10 mouse cellular contexts compared by ENCODE assay signal in the genomic region with DNA sequence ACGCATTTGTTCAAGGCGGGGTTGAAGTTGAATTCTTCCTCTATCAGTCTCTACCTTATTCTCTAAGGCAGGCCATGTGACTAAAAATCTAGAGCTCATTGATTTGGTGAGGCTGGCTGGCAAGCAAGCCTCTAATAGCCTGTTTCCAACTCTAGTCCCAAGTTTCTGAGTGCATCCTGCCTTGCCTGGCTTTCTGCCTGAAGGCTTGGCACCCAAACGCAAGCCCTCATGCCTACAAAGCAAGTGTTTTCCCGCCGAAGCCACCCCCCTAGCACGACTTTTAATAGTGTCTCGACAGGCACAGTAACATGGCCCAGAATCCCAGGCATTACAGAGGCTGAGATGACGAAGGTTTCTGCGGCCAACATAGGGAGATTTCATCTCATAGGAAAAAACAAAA. TPM values are rescaled to one million over a fixed set of nuclear protein-coding genes. Genes with fewer than 3 reads are reported as not detected.
DNase-seq lines count a peak whose midpoint lies in the region; ATAC-seq and TF ChIP-seq lines count a peak whose summit lies in the region.
"Had no signal": no experiment of that assay in that cellular context is flagged by ENCODE, and none has a peak within 500 bp of the region (broad histone marks: within the 10 kb centered on the region; RNA-seq: fewer than 3 reads in every experiment).

No protein-coding gene starts in this region.

- no peak for TF ChIP-seq POLR2A in cerebellum, adult 2 months (IDR thresholded peaks at IDR 0.05; ENCODE audit: borderline replicate concordance, insufficient read depth, low read length)

- H3K27ac ChIP-seq in cerebellum, adult 2 months (ENCODE audit: insufficient read depth, low read length): no peak overlapping the region
- H3K27ac ChIP-seq: stomach, embryonic 15.5 days had no signal

- no peaks in the 10 kb centered on the region for H3K4me1 ChIP-seq in cerebellum, adult 2 months (ENCODE audit: control insufficient read depth, insufficient read depth, low read length)
- H3K4me1 ChIP-seq: stomach, embryonic 15.5 days had no signal

- intact Hi-C loops in left cerebral cortex, postnatal 36 days (cut with DNase I): no loop called here

- no peak for ATAC-seq in megakaryocyte, adult 5-6 weeks (ENCODE audit: poor library complexity, severe bottlenecking)
- ATAC-seq: lung, postnatal 0 days had no signal

- no peak overlapping the region for H3K4me3 ChIP-seq in cerebellum, adult 2 months (replicated peaks; ENCODE audit: insufficient read depth, low read depth, low read length)
- H3K4me3 ChIP-seq: stomach, embryonic 15.5 days had no signal

- WGBS in cerebellum, adult 2 months: 28% methylated on average over 9 of the region's 9 CpGs

- no peak for TF ChIP-seq CTCF in cerebellum, adult 2 months (IDR thresholded peaks at IDR 0.05; ENCODE audit: borderline replicate concordance, insufficient read depth, low read depth, low read length)

- peak; percentile 9 to 33 for DNase-seq in heart, adult 18-20 months
- DNase-seq in heart, adult 9 months (ENCODE audit: low spot score in 2 of 2): no peak
- peak; percentile 38 to 42 for DNase-seq in cerebellum, adult 2 months
- DNase-seq in frontal cortex, postnatal 36 days (ENCODE audit: low spot score in 2 of 2): peak; percentile 26 to 45
- DNase-seq in left cerebral cortex, postnatal 36 days (ENCODE audit: low spot score in 2 of 2): peak; percentile 22 to 41
- DNase-seq in adrenal gland, postnatal 36 days: no peak
- DNase-seq in thymus, postnatal 14 days: no peak

- H3K27me3 ChIP-seq in cerebellum, adult 2 months (ENCODE audit: control insufficient read depth, insufficient read depth, low read length): no peaks in the 10 kb centered on the region
- H3K27me3 ChIP-seq: stomach, embryonic 15.5 days had no signal

RNA-seq across cellular contexts. Expression of a gene that starts 13.3 kb away (rescaled TPM):
- total RNA-seq in heart, adult 18-20 months (2021): 100 to 1,000 TPM; 134 to 182 TPM
- polyA plus RNA-seq in cerebellum, adult 2 months (2012; rRNA removed): 52.6 and 64.7 TPM in 2 replicates
- 100 to 1,000 TPM; 148 to 153 TPM for total RNA-seq in left cerebral cortex, postnatal 36 days (2021)
- total RNA-seq in adrenal gland, postnatal 36 days (2021): 100 to 1,000 TPM; 128 to 174 TPM
- total RNA-seq in megakaryocyte, adult 5-6 weeks (2015): 29.4 and 38.9 TPM in 2 replicates
- total RNA-seq in megakaryocyte, adult 5-6 weeks (2017): 45.9 and 48.1 TPM in 2 replicates

Comparison
In these comparisons a context has a peak if more than half of its experiments do, and no peak if none do; other contexts are left out.
1. DNase-seq: peak in heart, adult 18-20 months (2 of 2), cerebellum, adult 2 months (2 of 2), frontal cortex, postnatal 36 days (2 of 2) and left cerebral cortex, postnatal 36 days (2 of 2); none in heart, adult 9 months (0 of 2), adrenal gland, postnatal 36 days (0 of 2) and thymus, postnatal 14 days (single experiment).